Mouse (Mus musculus): ENCODE measurements around the gene Hoxa13.

Gene Hoxa13

GRCm38 (mm10) chr6:52270494-52271480, 10.1 kb upstream of the Hoxa13 start:
- ATAC-seq (ENCODE audit: low TSS enrichment) = peak; percentile 88

- no peak for ATAC-seq (ENCODE audit: low TSS enrichment)
Measured at GRCm38 (mm10) chr6:52268756-52269155, 8.1 kb upstream of the Hoxa13 start.

- ATAC-seq (ENCODE audit: low TSS enrichment) = no peak
Measured at GRCm38 (mm10) chr6:52268341-52268740, 7.7 kb upstream of the Hoxa13 start.

GRCm38 (mm10) chr6:52267691-52268090, 7.0 kb upstream of the Hoxa13 start:
- ATAC-seq (ENCODE audit: low TSS enrichment) = no peak

GRCm38 (mm10) chr6:52267221-52267620, 6.5 kb upstream of the Hoxa13 start:
- ATAC-seq (ENCODE audit: low TSS enrichment) = no peak

- ATAC-seq (ENCODE audit: low TSS enrichment) = no peak
Measured at GRCm38 (mm10) chr6:52266666-52266985, 5.9 kb upstream of the Hoxa13 start.

- no peak for ATAC-seq (ENCODE audit: low TSS enrichment)
Measured at GRCm38 (mm10) chr6:52265913-52266665, 5.4 kb upstream of the Hoxa13 start.

GRCm38 (mm10) chr6:52265306-52265912, 4.7 kb upstream of the Hoxa13 start:
- no peak for ATAC-seq (ENCODE audit: low TSS enrichment)

- no peak for ATAC-seq (ENCODE audit: low TSS enrichment)
Measured at GRCm38 (mm10) chr6:52264106-52264790, 3.6 kb upstream of the Hoxa13 start.

- no peak for ATAC-seq (ENCODE audit: low TSS enrichment)
Measured at GRCm38 (mm10) chr6:52263321-52263585, 2.6 kb upstream of the Hoxa13 start.

GRCm38 (mm10) chr6:52262463-52263320, 2.0 kb upstream of the Hoxa13 start:
- ATAC-seq (ENCODE audit: low TSS enrichment) = no peak

GRCm38 (mm10) chr6:52261751-52262462, 1.2 kb upstream of the Hoxa13 start:
- no peak for ATAC-seq (ENCODE audit: low TSS enrichment)

- no peak for ATAC-seq (ENCODE audit: low TSS enrichment)
Measured at GRCm38 (mm10) chr6:52259811-52260261, 844 bp downstream of the Hoxa13 start.

- ATAC-seq (ENCODE audit: low TSS enrichment) = no peak
Measured at GRCm38 (mm10) chr6:52259081-52259790, 1.4 kb downstream of the Hoxa13 start.

- ATAC-seq (ENCODE audit: low TSS enrichment) = no peak
Measured at GRCm38 (mm10) chr6:52256956-52257355, 3.7 kb downstream of the Hoxa13 start.

- no peak for ATAC-seq (ENCODE audit: low TSS enrichment)
Measured at GRCm38 (mm10) chr6:52253511-52254500, 6.9 kb downstream of the Hoxa13 start.

- no peak for ATAC-seq (ENCODE audit: low TSS enrichment)
Measured at GRCm38 (mm10) chr6:52252775-52253376, 7.8 kb downstream of the Hoxa13 start.
